Mouse (Mus musculus) heart, embryonic 12.5 days (tissue): ENCODE measurements at regions not wholly inside any gene's neighbourhood (a gene's known extent, or its start where the extent isn't known, plus 50 kb on each side); places are given as distances from the start of the nearest gene placed in this dataset.

Experiments
- ATAC-seq: fragments of 200-750 bp; cut with Nextera tagmentation; 2 replicates; pipeline ENCODE4 v1.8.0; 2017; ENCODE audit warnings: moderate TSS enrichment, moderate library complexity; ENCODE audit not compliant: insufficient number of reproducible peaks, low FRiP score
- H3K27ac ChIP-seq: fragments of 300-500 bp; sonication (generic); 2 replicates; pipeline ENCODE4 v1.5.1; 2016; ENCODE audit warnings: mild to moderate bottlenecking, moderate library complexity; ENCODE audit not compliant: poor library complexity, severe bottlenecking
- H3K27me3 ChIP-seq: fragments of 300-500 bp; sonication (generic); replicated peaks from 2 replicates; pipeline ENCODE4 v1.6.1; 2016; ENCODE audit warnings: mild to moderate bottlenecking, moderate library complexity
- H3K36me3 ChIP-seq: fragments of 300-500 bp; sonication (generic); 2 replicates; pipeline ENCODE4 v1.6.1; 2016; ENCODE audit warnings: mild to moderate bottlenecking, moderate library complexity
- H3K4me1 ChIP-seq: fragments of 300-500 bp; sonication (generic); replicated peaks from 2 replicates; pipeline ENCODE4 v1.6.1; 2016; ENCODE audit warnings: mild to moderate bottlenecking
- H3K4me2 ChIP-seq: fragments of 300-500 bp; sonication (generic); 2 replicates; pipeline ENCODE4 v1.6.1; 2016; ENCODE audit warnings: mild to moderate bottlenecking, moderate library complexity
- H3K4me3 ChIP-seq: fragments of 300-500 bp; sonication (generic); 2 replicates; pipeline ENCODE4 v1.5.1; 2016; ENCODE audit warnings: mild to moderate bottlenecking
- H3K9ac ChIP-seq: fragments of 300-500 bp; sonication (generic); 2 replicates; pipeline ENCODE4 v1.6.1; 2016; ENCODE audit warnings: mild to moderate bottlenecking, moderate library complexity
- H3K9me3 ChIP-seq: fragments of 300-500 bp; sonication (generic); replicated peaks from 2 replicates; pipeline ENCODE4 v1.6.1; 2016; ENCODE audit warnings: mild to moderate bottlenecking, moderate library complexity
- WGBS: fragments of 180-500 bp; shearing (Covaris S2); methylation state at CpG from one replicate; pipeline ENCODE4 v1.1.7; 2016; 5-methylcytosine and 5-hydroxymethylcytosine counted together

- Histone ChIP-seq H3K4me1 (no peaks in the 10 kb centered on the region), H3K4me2 (no peak overlapping the region), H3K9me3 (peaks cover 7% of the 10 kb centered on the region; the same call in 1 of the 2 replicates), H3K4me3 (no peak overlapping the region), H3K27me3 (no peaks in the 10 kb centered on the region), H3K9ac (no peak overlapping the region), H3K36me3 (no peaks in the 10 kb centered on the region), H3K27ac (no peak overlapping the region)
- 85% methylated on average over 3 of the region's 3 CpGs for WGBS
- ATAC-seq, result no peak
Observed at GRCm38 (mm10) chr10:9111051-9111450, 225.2 kb upstream of the Sash1 start.

GRCm38 (mm10) chr10:9096207-9096606 lies 210.3 kb upstream of the Sash1 start:
- Histone ChIP-seq H3K36me3 (no peaks in the 10 kb centered on the region), H3K4me3 (no peak overlapping the region), H3K4me1 (peaks cover 12% of the 10 kb centered on the region), H3K4me2 (no peak overlapping the region), H3K9me3 (no peaks in the 10 kb centered on the region), H3K27me3 (no peaks in the 10 kb centered on the region), H3K27ac (no peak overlapping the region), H3K9ac (no peak overlapping the region)
- ATAC-seq, result no peak
- WGBS, result 79% methylated on average over 2 of the region's 2 CpGs

- 85% methylated on average over 6 of the region's 6 CpGs for WGBS
- Histone ChIP-seq H3K27me3 (no peaks in the 10 kb centered on the region), H3K4me1 (peaks cover 12% of the 10 kb centered on the region), H3K9ac (no peak overlapping the region), H3K4me2 (no peak overlapping the region), H3K9me3 (no peaks in the 10 kb centered on the region), H3K27ac (no peak overlapping the region), H3K36me3 (no peaks in the 10 kb centered on the region), H3K4me3 (no peak overlapping the region)
- no peak for ATAC-seq
Observed at GRCm38 (mm10) chr10:9095163-9095562, 209.3 kb upstream of the Sash1 start.

- peak overlapping the region; percentile 52 for H3K27ac ChIP-seq
- peaks cover 12% of the 10 kb centered on the region for H3K4me1 ChIP-seq
- no peaks in the 10 kb centered on the region for H3K36me3 ChIP-seq
- no peak overlapping the region for H3K4me3 ChIP-seq
- peak; percentile 64 for ATAC-seq
- WGBS, result 26% methylated on average over 10 of the region's 10 CpGs
- H3K27me3 ChIP-seq, result no peaks in the 10 kb centered on the region
- H3K4me2 ChIP-seq, result no peak overlapping the region; the same call in 1 of the 2 replicates
- H3K9ac ChIP-seq, result no peak overlapping the region
- no peaks in the 10 kb centered on the region for H3K9me3 ChIP-seq
Observed at GRCm38 (mm10) chr10:9092237-9092885, 206.5 kb upstream of the Sash1 start.

- Histone ChIP-seq H3K27ac (no peak overlapping the region), H3K9ac (no peak overlapping the region), H3K36me3 (no peaks in the 10 kb centered on the region), H3K4me2 (no peak overlapping the region), H3K4me1 (peaks cover 12% of the 10 kb centered on the region), H3K27me3 (no peaks in the 10 kb centered on the region), H3K9me3 (no peaks in the 10 kb centered on the region), H3K4me3 (no peak overlapping the region)
- WGBS, result 78% methylated on average over 6 of the region's 6 CpGs
- ATAC-seq, result no peak
Observed at GRCm38 (mm10) chr10:9090961-9091360, 205.1 kb upstream of the Sash1 start.

GRCm38 (mm10) chr10:9087871-9088270 lies 202.0 kb upstream of the Sash1 start:
- no peaks in the 10 kb centered on the region for H3K27me3 ChIP-seq
- H3K27ac ChIP-seq, result no peak overlapping the region
- no peak for ATAC-seq
- no peak overlapping the region for H3K4me2 ChIP-seq
- H3K36me3 ChIP-seq, result no peaks in the 10 kb centered on the region
- H3K4me1 ChIP-seq, result peaks cover 7% of the 10 kb centered on the region
- no peak overlapping the region for H3K4me3 ChIP-seq
- H3K9ac ChIP-seq, result no peak overlapping the region
- 82% methylated on average over 3 of the region's 3 CpGs for WGBS
- no peaks in the 10 kb centered on the region for H3K9me3 ChIP-seq

GRCm38 (mm10) chr10:9087171-9087570 lies 201.3 kb upstream of the Sash1 start:
- Histone ChIP-seq H3K9me3 (no peaks in the 10 kb centered on the region), H3K4me3 (no peak overlapping the region), H3K27ac (no peak overlapping the region), H3K4me1 (peaks cover 6% of the 10 kb centered on the region), H3K4me2 (no peak overlapping the region), H3K9ac (no peak overlapping the region), H3K36me3 (no peaks in the 10 kb centered on the region), H3K27me3 (no peaks in the 10 kb centered on the region)
- WGBS, result 69% methylated on average over 3 of the region's 3 CpGs
- no peak for ATAC-seq

- Histone ChIP-seq H3K9me3 (no peaks in the 10 kb centered on the region), H3K27me3 (no peaks in the 10 kb centered on the region), H3K36me3 (no peaks in the 10 kb centered on the region), H3K27ac (no peak overlapping the region), H3K4me1 (peaks cover 6% of the 10 kb centered on the region; the same call in 1 of the 2 replicates), H3K4me3 (no peak overlapping the region), H3K9ac (no peak overlapping the region), H3K4me2 (no peak overlapping the region)
- no peak for ATAC-seq
- WGBS, result 72% methylated on average over 2 of the region's 2 CpGs
Observed at GRCm38 (mm10) chr10:9086666-9087065, 200.8 kb upstream of the Sash1 start.

GRCm38 (mm10) chr10:9085441-9085840 lies 199.6 kb upstream of the Sash1 start:
- 75% methylated on average over 7 of the region's 7 CpGs for WGBS
- Histone ChIP-seq H3K36me3 (no peaks in the 10 kb centered on the region), H3K27me3 (no peaks in the 10 kb centered on the region), H3K4me2 (no peak overlapping the region), H3K4me1 (peaks cover 6% of the 10 kb centered on the region; the same call in 1 of the 2 replicates), H3K9me3 (no peaks in the 10 kb centered on the region), H3K27ac (no peak overlapping the region), H3K4me3 (no peak overlapping the region), H3K9ac (no peak overlapping the region)
- no peak for ATAC-seq

- Histone ChIP-seq H3K4me2 (no peak overlapping the region), H3K36me3 (no peaks in the 10 kb centered on the region), H3K4me1 (no peaks in the 10 kb centered on the region), H3K4me3 (no peak overlapping the region), H3K9ac (no peak overlapping the region), H3K27me3 (no peaks in the 10 kb centered on the region), H3K27ac (no peak overlapping the region), H3K9me3 (no peaks in the 10 kb centered on the region)
- 88% methylated on average over 2 of the region's 2 CpGs for WGBS
- no peak for ATAC-seq
Observed at GRCm38 (mm10) chr10:9074916-9075315, 189.0 kb upstream of the Sash1 start.

- no peak overlapping the region for H3K4me2 ChIP-seq
- H3K36me3 ChIP-seq, result no peaks in the 10 kb centered on the region
- no peak overlapping the region for H3K9ac ChIP-seq
- no peaks in the 10 kb centered on the region for H3K9me3 ChIP-seq
- no peak for ATAC-seq
- no peaks in the 10 kb centered on the region for H3K27me3 ChIP-seq
- H3K4me3 ChIP-seq, result no peak overlapping the region
- H3K4me1 ChIP-seq, result no peaks in the 10 kb centered on the region
- 11% methylated on average over 5 of the region's 5 CpGs for WGBS
- H3K27ac ChIP-seq, result no peak overlapping the region
Observed at GRCm38 (mm10) chr10:9071630-9072029, 185.8 kb upstream of the Sash1 start.

GRCm38 (mm10) chr10:9069608-9070190 lies 183.8 kb upstream of the Sash1 start:
- H3K4me2 ChIP-seq, result no peak overlapping the region
- no peaks in the 10 kb centered on the region for H3K36me3 ChIP-seq
- no peaks in the 10 kb centered on the region for H3K27me3 ChIP-seq
- ATAC-seq, result no peak
- no peak overlapping the region for H3K27ac ChIP-seq
- no peaks in the 10 kb centered on the region for H3K9me3 ChIP-seq
- 69% methylated on average over 13 of the region's 13 CpGs for WGBS
- H3K4me1 ChIP-seq, result 0 out of 2 replicates have a peak, but pooled peaks cover 7% of the 10 kb centered on the region
- no peak overlapping the region for H3K9ac ChIP-seq
- no peak overlapping the region for H3K4me3 ChIP-seq
